ENCODE assay signal across 8 mouse cellular contexts in genomic region chr2:75609150-75609946, GRCm38 (mm10). TPM values are rescaled to one million over a fixed set of nuclear protein-coding genes. Genes with fewer than 3 reads are reported as not detected.
A peak's percentile ranks its signal among the peaks of the same experiment; 100 is the strongest.
DNase-seq lines count a peak whose midpoint lies in the region; ATAC-seq and TF ChIP-seq lines count a peak whose summit lies in the region.

No protein-coding gene starts in this region.

- 13% methylated on average over 27 of the region's 27 CpGs for WGBS in embryonic facial prominence, embryonic 11.5 days
- 16% methylated on average over 27 of the region's 27 CpGs for WGBS in heart, postnatal 0 days
- 15% methylated on average over 27 of the region's 27 CpGs for WGBS in liver, embryonic 11.5 days
- WGBS in neural tube, embryonic 12.5 days: 14% methylated on average over 27 of the region's 27 CpGs

- no peaks in the 10 kb centered on the region for H3K36me3 ChIP-seq in embryonic facial prominence, embryonic 11.5 days (replicated peaks; ENCODE audit: control insufficient read depth, insufficient read depth, low read depth, low read length)
- H3K36me3 ChIP-seq in heart, postnatal 0 days (replicated peaks; ENCODE audit: control insufficient read depth, insufficient read depth, low read length): no peaks in the 10 kb centered on the region
- H3K36me3 ChIP-seq in liver, embryonic 11.5 days (ENCODE audit: control insufficient read depth, insufficient read depth, low read length): no peaks in the 10 kb centered on the region
- no peaks in the 10 kb centered on the region for H3K36me3 ChIP-seq in neural tube, embryonic 12.5 days

- peak; percentile 49; the same call in 1 of the 2 replicates for ATAC-seq in embryonic facial prominence, embryonic 11.5 days (replicated peaks; ENCODE audit: insufficient number of reproducible peaks, low FRiP score, low TSS enrichment, low read depth)
- peak; percentile 62 for ATAC-seq in heart, postnatal 0 days (ENCODE audit: insufficient read depth, low read depth)
- ATAC-seq in liver, embryonic 11.5 days (replicated peaks; ENCODE audit: low FRiP score): no peak
- no peak for ATAC-seq in neural tube, embryonic 12.5 days (ENCODE audit: low FRiP score, low read depth)

- H3K4me2 ChIP-seq in embryonic facial prominence, embryonic 11.5 days (ENCODE audit: low read depth, low read length): peak overlapping the region; percentile 37
- H3K4me2 ChIP-seq in heart, postnatal 0 days (ENCODE audit: low read depth, low read length): peak overlapping the region; percentile 59
- peak overlapping the region; percentile 47 for H3K4me2 ChIP-seq in liver, embryonic 11.5 days
- peak overlapping the region; percentile 51 for H3K4me2 ChIP-seq in neural tube, embryonic 12.5 days (replicated peaks)

- DNase-seq in left cerebral cortex, adult 2 months (ENCODE audit: extremely low spot score in 1 of 2, low spot score in 2 of 2): peak; percentile 29 to 34
- DNase-seq in left cerebral cortex, postnatal 36 days (ENCODE audit: low spot score in 2 of 2): no peak
- DNase-seq in embryonic facial prominence, embryonic 11.5 days (ENCODE audit: low spot score): peak; percentile 66
- peak; percentile 63 for DNase-seq in heart, postnatal 0 days (ENCODE audit: low spot score)
- no peak for DNase-seq in liver, embryonic 11.5 days (ENCODE audit: low spot score)
- DNase-seq in urinary bladder, postnatal 10 days (ENCODE audit: low spot score): no peak
- DNase-seq in spleen, postnatal 14 days (ENCODE audit: low spot score in 2 of 2): no peak

- no peaks in the 10 kb centered on the region for H3K9me3 ChIP-seq in embryonic facial prominence, embryonic 11.5 days (replicated peaks; ENCODE audit: control insufficient read depth, low read length)
- no peaks in the 10 kb centered on the region for H3K9me3 ChIP-seq in heart, postnatal 0 days (replicated peaks; ENCODE audit: control insufficient read depth, low read length)
- H3K9me3 ChIP-seq in liver, embryonic 11.5 days (ENCODE audit: control insufficient read depth, low read length): no peaks in the 10 kb centered on the region
- no peaks in the 10 kb centered on the region for H3K9me3 ChIP-seq in neural tube, embryonic 12.5 days

- peak overlapping the region; percentile 48 for H3K9ac ChIP-seq in embryonic facial prominence, embryonic 11.5 days (replicated peaks; ENCODE audit: low read length)
- H3K9ac ChIP-seq in heart, postnatal 0 days (replicated peaks; ENCODE audit: low read depth, low read length): 0 out of 2 replicates have a peak overlapping the region, but pooled peaks have one; percentile 12
- no peak overlapping the region for H3K9ac ChIP-seq in liver, embryonic 11.5 days (ENCODE audit: low read depth, low read length)
- peak overlapping the region; percentile 22; the same call in 1 of the 2 replicates for H3K9ac ChIP-seq in neural tube, embryonic 12.5 days

- H3K27me3 ChIP-seq in embryonic facial prominence, embryonic 11.5 days (ENCODE audit: control insufficient read depth, insufficient read depth, low read length): no peaks in the 10 kb centered on the region
- H3K27me3 ChIP-seq in heart, postnatal 0 days (ENCODE audit: control insufficient read depth, insufficient read depth, low read length): 0 out of 2 replicates have a peak, but pooled peaks cover 3% of the 10 kb centered on the region
- peaks cover 30% of the 10 kb centered on the region for H3K27me3 ChIP-seq in liver, embryonic 11.5 days (replicated peaks; ENCODE audit: control insufficient read depth, insufficient read depth, low read length)
- peaks cover 6% of the 10 kb centered on the region; the same call in 1 of the 2 replicates for H3K27me3 ChIP-seq in neural tube, embryonic 12.5 days (replicated peaks)

- peak overlapping the region; percentile 14; the same call in 1 of the 2 replicates for H3K4me3 ChIP-seq in left cerebral cortex, adult 2 months
- H3K4me3 ChIP-seq in embryonic facial prominence, embryonic 11.5 days (ENCODE audit: low read depth, low read length): peak overlapping the region; percentile 17
- peak overlapping the region; percentile 36 for H3K4me3 ChIP-seq in heart, postnatal 0 days (ENCODE audit: low read depth, low read length)
- no peak overlapping the region for H3K4me3 ChIP-seq in liver, embryonic 11.5 days (ENCODE audit: low read depth, low read length)
- H3K4me3 ChIP-seq in neural tube, embryonic 12.5 days: no peak overlapping the region

- no peak overlapping the region for H3K27ac ChIP-seq in left cerebral cortex, adult 2 months
- H3K27ac ChIP-seq in embryonic facial prominence, embryonic 11.5 days (replicated peaks; ENCODE audit: low read depth, low read length): no peak overlapping the region
- H3K27ac ChIP-seq in heart, postnatal 0 days (ENCODE audit: low read depth): peak overlapping the region; percentile 27
- H3K27ac ChIP-seq in liver, embryonic 11.5 days (ENCODE audit: low read depth, low read length): no peak overlapping the region
- no peak overlapping the region for H3K27ac ChIP-seq in neural tube, embryonic 12.5 days

- intact Hi-C loops in left cerebral cortex, adult 2 months (cut with DNase I): no loop called here
- intact Hi-C loops in left cerebral cortex, postnatal 36 days (cut with DNase I): loop anchor here (2.0 to 5.0 kb wide), 3 partner anchors 49 to 463 kb away; partner anchors contain the start of gene Hnrnpa3

- no peak for TF ChIP-seq EP300 in heart, postnatal 0 days (IDR thresholded peaks at IDR 0.05; ENCODE audit: low read depth)

- no peak for TF ChIP-seq CTCF in left cerebral cortex, adult 2 months (IDR thresholded peaks at IDR 0.05)
- no peak for TF ChIP-seq CTCF in heart, postnatal 0 days (IDR thresholded peaks at IDR 0.05; ENCODE audit: low read depth)

- H3K4me1 ChIP-seq in embryonic facial prominence, embryonic 11.5 days (ENCODE audit: control insufficient read depth, insufficient read depth, low read length): peaks cover 3% of the 10 kb centered on the region
- H3K4me1 ChIP-seq in heart, postnatal 0 days (ENCODE audit: control insufficient read depth, insufficient read depth): peaks cover 10% of the 10 kb centered on the region
- peaks cover 4% of the 10 kb centered on the region; the same call in 1 of the 2 replicates for H3K4me1 ChIP-seq in liver, embryonic 11.5 days (replicated peaks; ENCODE audit: control insufficient read depth, insufficient read depth, low read length)
- H3K4me1 ChIP-seq in neural tube, embryonic 12.5 days: peaks cover 22% of the 10 kb centered on the region

RNA-seq across cellular contexts. Expression of gene Hnrnpa3, which starts 49.7 kb away (rescaled TPM):
- 100 to 1,000 TPM; 282 to 308 TPM for total RNA-seq in left cerebral cortex, adult 2 months (2021)
- 100 to 1,000 TPM; 260 to 274 TPM for total RNA-seq in left cerebral cortex, postnatal 36 days (2021)
- polyA plus RNA-seq in embryonic facial prominence, embryonic 11.5 days (2014; fragmentation: Nextera tagmentation; extraction: Ambion mirVana): 335 and 356 TPM in 2 replicates
- 26.0 and 33.9 TPM in 2 replicates for total RNA-seq in heart, postnatal 0 days (2014; rRNA removed; ENCODE audit: low replicate concordance)
- 93.6 and 102 TPM in 2 replicates for polyA plus RNA-seq in heart, postnatal 0 days (2015; fragmentation: Nextera tagmentation; extraction: Ambion mirVana)
- polyA plus RNA-seq in liver, embryonic 11.5 days (2014; fragmentation: Nextera tagmentation; extraction: Ambion mirVana): 222 and 234 TPM in 2 replicates
- polyA plus RNA-seq in neural tube, embryonic 12.5 days (2016; fragmentation: Nextera tagmentation; extraction: Ambion mirVana): 334 and 350 TPM in 2 replicates

Comparison
In these comparisons a context has a peak if more than half of its experiments do, and no peak if none do; other contexts are left out.
1. DNase-seq: peak in left cerebral cortex, adult 2 months (2 of 2), embryonic facial prominence, embryonic 11.5 days (single experiment) and heart, postnatal 0 days (single experiment); none in left cerebral cortex, postnatal 36 days (0 of 2), liver, embryonic 11.5 days (single experiment), urinary bladder, postnatal 10 days (single experiment) and spleen, postnatal 14 days (0 of 2).
2. H3K4me3 ChIP-seq: peak in left cerebral cortex, adult 2 months (single experiment), embryonic facial prominence, embryonic 11.5 days (single experiment) and heart, postnatal 0 days (single experiment); none in liver, embryonic 11.5 days (single experiment) and neural tube, embryonic 12.5 days (single experiment).
3. ATAC-seq: peak in embryonic facial prominence, embryonic 11.5 days (single experiment) and heart, postnatal 0 days (single experiment); none in liver, embryonic 11.5 days (single experiment) and neural tube, embryonic 12.5 days (single experiment).
4. Peak in every context shown above with its lines, with median percentiles within 50 percentile points of each other: H3K4me2 ChIP-seq.